Mouse (Mus musculus) urinary bladder, postnatal 36 days (tissue): ENCODE data around the gene Lims1.

Experiments
- DNase-seq, 2 experiments: peaks; one replicate each; pipeline ENCODE4 v3.0.0; 2022; ENCODE audit warnings: low spot score in 2 of 2, mixed read lengths in 1 of 2

Gene Lims1

GRCm38 (mm10) chr10:58445850-58446249 lies 122.6 kb downstream of the Lims1 start:
- DNase-seq, result no peak

- DNase-seq, result peak; percentile 94 to 98
Measured at GRCm38 (mm10) chr10:58446384-58447279, 123.4 kb downstream of the Lims1 start, which contains the start of gene Ranbp2. Gene Ranbp2, plus strand, starts transcription at chr10:58446920.

GRCm38 (mm10) chr10:58447280-58447781 lies 124.1 kb downstream of the Lims1 start:
- no peak for DNase-seq

GRCm38 (mm10) chr10:58451575-58451974 lies 128.3 kb downstream of the Lims1 start:
- DNase-seq, result no peak

- no peak for DNase-seq
Measured at GRCm38 (mm10) chr10:58452185-58452584, 128.9 kb downstream of the Lims1 start.

- no peak for DNase-seq
Measured at GRCm38 (mm10) chr10:58459896-58460295, 136.6 kb downstream of the Lims1 start.
